Mouse (Mus musculus) liver, embryonic 13.5 days (tissue): ENCODE data around the gene Myo5c. TPM values are rescaled to one million over a fixed set of nuclear protein-coding genes. Genes with fewer than 3 reads are reported as not detected.

Experiments
- ATAC-seq: fragments of 200-750 bp; cut with Nextera tagmentation; 2 replicates; pipeline ENCODE4 v1.8.0; 2017; ENCODE audit warnings: low read depth, mild to moderate bottlenecking, moderate number of reproducible peaks, moderate library complexity
- DNase-seq: peaks from one replicate; pipeline ENCODE4 v3.0.0; 2022
- H3K27ac ChIP-seq: fragments of 300-500 bp; sonication (generic); 2 replicates; pipeline ENCODE4 v1.5.1; 2015; ENCODE audit warnings: moderate library complexity, mild to moderate bottlenecking, inconsistent platforms
- H3K27me3 ChIP-seq: fragments of 300-500 bp; sonication (generic); 2 replicates; pipeline ENCODE4 v1.6.1; 2015; ENCODE audit warnings: mild to moderate bottlenecking, inconsistent platforms
- H3K36me3 ChIP-seq: fragments of 300-500 bp; sonication (generic); 2 replicates; pipeline ENCODE4 v1.6.1; 2015; ENCODE audit warnings: mild to moderate bottlenecking, inconsistent platforms
- H3K4me1 ChIP-seq: fragments of 300-500 bp; sonication (generic); replicated peaks from 2 replicates; pipeline ENCODE4 v1.6.1; 2015; ENCODE audit warnings: inconsistent platforms
- H3K4me2 ChIP-seq: fragments of 300-500 bp; sonication (generic); 2 replicates; pipeline ENCODE4 v1.6.1; 2015; ENCODE audit warnings: inconsistent platforms, mild to moderate bottlenecking, moderate library complexity
- H3K4me3 ChIP-seq: fragments of 300-500 bp; sonication (generic); replicated peaks from 2 replicates; pipeline ENCODE4 v1.5.1; 2015; ENCODE audit warnings: mild to moderate bottlenecking, inconsistent platforms
- H3K9ac ChIP-seq: fragments of 300-500 bp; sonication (generic); 2 replicates; pipeline ENCODE4 v1.6.1; 2015; ENCODE audit warnings: mild to moderate bottlenecking, inconsistent platforms
- H3K9me3 ChIP-seq: fragments of 300-500 bp; sonication (generic); replicated peaks from 2 replicates; pipeline ENCODE4 v1.6.1; 2016; ENCODE audit warnings: inconsistent platforms
- WGBS: fragments of 180-500 bp; shearing (Covaris S2); methylation state at CpG from one replicate; pipeline ENCODE4 v1.1.7; 2015; ENCODE audit not compliant: insufficient replicate concordance; 5-methylcytosine and 5-hydroxymethylcytosine counted together
- polyA plus RNA-seq: library from polyadenylated mRNA; unstranded; fragments of >200 nt; fragmentation: Nextera tagmentation; extraction: Ambion mirVana; gene quantifications from 2 replicates; pipeline ENCODE4 v1.2.1, GENCODE M21; 2015

Gene Myo5c
- polyA plus RNA-seq, 1 experiment from 2014 or later = 0.07 TPM

DNA sequence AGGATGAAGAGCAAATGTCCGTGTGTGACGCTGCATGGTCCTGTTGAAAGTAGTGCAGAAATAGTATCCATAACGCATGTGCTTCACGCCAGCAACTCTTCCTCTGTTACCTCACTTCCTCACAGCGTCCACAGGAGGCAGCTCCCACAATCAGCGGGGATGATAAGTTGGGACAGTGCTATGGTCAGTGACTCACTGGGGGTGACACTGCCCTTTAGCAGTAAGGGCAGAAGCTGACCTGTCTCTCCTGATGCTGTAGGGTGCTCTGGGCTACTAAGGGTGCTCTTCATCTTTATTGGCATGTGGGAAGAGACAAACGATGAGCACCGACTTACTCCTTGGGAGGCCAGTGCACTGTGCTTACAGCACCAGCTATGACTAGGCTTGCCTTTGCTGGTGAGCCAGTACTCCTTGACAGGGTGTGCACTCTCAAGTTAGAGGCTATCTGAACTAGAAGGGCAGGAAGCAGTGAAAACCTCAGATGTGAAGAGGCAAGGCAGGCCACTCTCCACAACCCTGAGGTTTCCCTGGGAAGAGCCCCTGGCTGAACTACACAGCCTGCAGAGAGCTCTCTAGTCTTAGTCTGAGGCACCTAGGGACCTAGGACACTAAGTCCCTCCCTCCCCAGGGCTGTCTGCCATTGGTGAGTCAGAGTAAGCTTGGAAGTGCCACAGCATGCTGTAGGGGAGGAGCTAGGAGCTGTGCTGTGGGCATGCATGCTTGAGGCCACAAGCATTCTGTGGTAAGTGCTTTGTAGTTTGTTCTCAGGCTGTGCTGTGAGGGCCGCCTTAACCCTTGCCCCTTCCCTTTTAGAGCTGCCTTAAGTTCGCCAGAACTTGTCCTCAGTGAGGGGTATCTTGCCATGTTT is 10.2 kb upstream of the Myo5c start:
- no peaks in the 10 kb centered on the region for H3K27me3 ChIP-seq
- no peaks in the 10 kb centered on the region for H3K4me1 ChIP-seq
- no peaks in the 10 kb centered on the region for H3K9me3 ChIP-seq
- WGBS = 34% methylated on average over 10 of the region's 10 CpGs
- H3K27ac ChIP-seq = no peak overlapping the region
- no peak for DNase-seq
- ATAC-seq = peak; percentile 70
- no peak overlapping the region for H3K9ac ChIP-seq
- no peak overlapping the region for H3K4me2 ChIP-seq
- no peaks in the 10 kb centered on the region for H3K36me3 ChIP-seq
- H3K4me3 ChIP-seq = no peak overlapping the region

GRCm38 (mm10) chr9:75232860-75233259 is 1.0 kb downstream of the Myo5c start:
- no peak for ATAC-seq
- WGBS = 48% methylated on average over 8 of the region's 8 CpGs
- H3K27ac ChIP-seq = no peak overlapping the region

DNA sequence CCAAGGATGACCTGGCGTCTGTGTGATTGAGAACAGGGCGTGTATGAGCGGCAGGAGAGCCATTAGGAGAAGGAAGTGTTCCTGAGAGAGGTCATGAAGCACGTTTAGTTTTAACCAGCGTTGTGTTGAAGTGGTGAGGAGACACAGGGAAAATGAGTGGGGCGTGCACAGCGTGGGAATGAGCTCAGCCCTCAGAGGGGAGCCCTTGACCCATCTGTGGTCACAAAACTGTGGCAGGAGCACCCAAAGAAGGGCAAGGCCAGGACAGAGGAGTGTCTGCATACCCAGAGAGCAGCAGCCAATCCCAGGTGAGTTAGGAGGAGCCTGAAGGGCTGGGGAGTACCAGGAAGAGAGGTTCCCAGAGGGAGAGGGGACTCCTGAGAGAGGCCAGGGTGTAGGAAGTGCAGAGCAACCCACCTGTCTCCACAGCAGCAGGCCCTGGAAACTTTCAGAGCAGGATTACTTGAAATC is 2.5 kb downstream of the Myo5c start:
- no peak for ATAC-seq
- Histone ChIP-seq H3K36me3 (no peaks in the 10 kb centered on the region), H3K4me1 (peaks cover 5% of the 10 kb centered on the region; the same call in 1 of the 2 replicates), H3K4me3 (no peak overlapping the region), H3K27ac (no peak overlapping the region), H3K27me3 (peaks cover 41% of the 10 kb centered on the region), H3K4me2 (no peak overlapping the region), H3K9ac (no peak overlapping the region), H3K9me3 (no peaks in the 10 kb centered on the region)
- WGBS = 34% methylated on average over 7 of the region's 7 CpGs
- no peak for DNase-seq

More at GRCm38 (mm10) chr9:75232860-75233259, 1.0 kb downstream of the Myo5c start:
- Histone ChIP-seq H3K4me1 (peaks cover 3% of the 10 kb centered on the region; the same call in 1 of the 2 replicates), H3K4me3 (no peak overlapping the region), H3K36me3 (no peaks in the 10 kb centered on the region), H3K4me2 (no peak overlapping the region), H3K9me3 (no peaks in the 10 kb centered on the region), H3K27me3 (peaks cover 41% of the 10 kb centered on the region), H3K9ac (no peak overlapping the region)
- DNase-seq = no peak

DNA sequence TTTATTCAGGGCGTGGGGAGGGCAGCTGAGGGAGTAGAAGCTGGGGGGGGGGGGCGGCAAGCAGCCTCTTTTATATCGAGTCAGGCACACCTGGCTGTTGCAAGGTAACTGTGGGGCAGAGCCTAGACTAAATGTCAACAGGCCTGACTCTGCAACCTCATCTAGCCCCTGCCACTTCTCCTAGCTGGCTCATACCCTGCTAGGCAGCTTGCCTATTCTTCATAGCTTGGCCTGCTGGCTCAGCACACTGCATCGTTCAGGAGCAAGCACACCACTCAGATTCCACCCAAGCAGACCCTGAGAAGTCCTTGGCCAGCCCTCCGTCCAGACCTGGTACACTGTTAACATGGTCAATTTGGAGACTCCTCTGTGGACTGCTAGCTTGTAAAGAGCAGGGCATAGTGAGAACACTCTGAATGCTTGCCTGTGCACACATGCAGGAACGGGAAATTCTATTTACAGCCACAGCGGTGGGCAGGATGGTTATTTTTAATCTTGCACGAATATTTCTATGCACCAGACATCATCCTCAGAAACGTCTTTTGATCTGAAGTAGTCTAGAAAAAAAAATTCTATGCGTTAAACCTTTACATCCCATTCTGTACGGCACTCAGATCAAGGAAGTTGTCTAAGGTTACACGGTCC is 3.3 kb downstream of the Myo5c start:
- Histone ChIP-seq H3K4me3 (no peak overlapping the region), H3K27ac (no peak overlapping the region), H3K36me3 (no peaks in the 10 kb centered on the region), H3K9ac (no peak overlapping the region), H3K4me2 (no peak overlapping the region), H3K9me3 (no peaks in the 10 kb centered on the region), H3K27me3 (peaks cover 41% of the 10 kb centered on the region), H3K4me1 (peaks cover 5% of the 10 kb centered on the region; the same call in 1 of the 2 replicates)
- 64% methylated on average over 12 of the region's 12 CpGs for WGBS
- DNase-seq = no peak
- ATAC-seq = no peak

DNA sequence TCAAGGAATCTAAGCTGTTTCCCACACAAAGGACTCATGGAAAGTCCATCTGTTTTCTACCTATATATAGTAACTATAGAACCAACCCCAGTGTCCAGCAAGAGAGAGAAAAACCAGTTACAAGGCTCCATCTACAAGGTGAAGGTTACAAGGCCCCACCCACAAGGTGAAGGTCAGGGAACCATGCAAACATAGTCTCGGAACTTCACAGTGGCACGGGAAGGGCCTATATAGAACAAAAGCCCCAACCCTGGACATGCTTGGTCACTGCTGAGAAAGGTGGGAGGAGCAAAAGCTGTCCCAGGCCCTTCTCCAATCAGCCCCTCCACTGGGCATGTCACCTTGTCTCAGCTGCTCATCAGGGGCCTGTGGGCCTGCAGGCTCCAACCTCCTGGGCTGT is 3.9 kb downstream of the Myo5c start:
- Histone ChIP-seq H3K27me3 (peaks cover 37% of the 10 kb centered on the region), H3K27ac (no peak overlapping the region), H3K4me2 (no peak overlapping the region), H3K9ac (no peak overlapping the region), H3K36me3 (no peaks in the 10 kb centered on the region), H3K4me3 (no peak overlapping the region), H3K9me3 (no peaks in the 10 kb centered on the region), H3K4me1 (peaks cover 5% of the 10 kb centered on the region; the same call in 1 of the 2 replicates)
- ATAC-seq (no peak), DNase-seq (no peak)
- WGBS = 61% methylated on average over 2 of the region's 2 CpGs

GRCm38 (mm10) chr9:75236416-75237308 is 4.8 kb downstream of the Myo5c start:
- H3K4me3 ChIP-seq = no peak overlapping the region
- H3K27me3 ChIP-seq = peaks cover 27% of the 10 kb centered on the region
- no peak overlapping the region for H3K9ac ChIP-seq
- peak; percentile 72 for ATAC-seq
- H3K27ac ChIP-seq = no peak overlapping the region
- H3K9me3 ChIP-seq = no peaks in the 10 kb centered on the region
- no peak for DNase-seq
- peaks cover 5% of the 10 kb centered on the region; the same call in 1 of the 2 replicates for H3K4me1 ChIP-seq
- no peak overlapping the region for H3K4me2 ChIP-seq
- WGBS = 66% methylated on average over 12 of the region's 12 CpGs
- no peaks in the 10 kb centered on the region for H3K36me3 ChIP-seq

DNA sequence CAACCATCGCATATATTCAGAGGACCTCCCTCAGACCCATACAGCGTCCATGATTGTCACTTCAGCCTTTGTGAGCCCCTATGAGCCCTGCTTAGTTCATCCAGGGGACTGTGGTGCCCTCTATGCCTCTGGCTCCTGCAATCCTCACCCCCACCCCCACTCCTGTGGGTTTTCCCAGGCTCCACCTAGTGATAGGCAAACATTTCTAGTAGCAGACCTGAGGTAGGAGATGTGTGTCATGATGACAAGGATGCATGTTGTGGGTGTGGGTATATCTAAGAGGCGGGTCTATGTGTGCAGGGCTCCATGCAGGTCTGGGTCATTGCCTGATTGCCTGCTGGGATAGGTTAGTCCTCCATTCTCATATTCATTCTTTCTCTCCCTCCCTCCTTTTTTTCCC is 6.4 kb downstream of the Myo5c start:
- no peak overlapping the region for H3K27ac ChIP-seq
- no peak overlapping the region for H3K4me2 ChIP-seq
- H3K9ac ChIP-seq = no peak overlapping the region
- ATAC-seq (0 out of 2 replicates have a peak, but pooled peaks have one; percentile 11), DNase-seq (no peak)
- 0 out of 2 replicates have a peak, but pooled peaks cover 5% of the 10 kb centered on the region for H3K4me1 ChIP-seq
- no peak overlapping the region for H3K4me3 ChIP-seq
- peaks cover 13% of the 10 kb centered on the region for H3K27me3 ChIP-seq
- no peaks in the 10 kb centered on the region for H3K9me3 ChIP-seq
- no peaks in the 10 kb centered on the region for H3K36me3 ChIP-seq
- WGBS = 42% methylated on average over 3 of the region's 3 CpGs

DNA sequence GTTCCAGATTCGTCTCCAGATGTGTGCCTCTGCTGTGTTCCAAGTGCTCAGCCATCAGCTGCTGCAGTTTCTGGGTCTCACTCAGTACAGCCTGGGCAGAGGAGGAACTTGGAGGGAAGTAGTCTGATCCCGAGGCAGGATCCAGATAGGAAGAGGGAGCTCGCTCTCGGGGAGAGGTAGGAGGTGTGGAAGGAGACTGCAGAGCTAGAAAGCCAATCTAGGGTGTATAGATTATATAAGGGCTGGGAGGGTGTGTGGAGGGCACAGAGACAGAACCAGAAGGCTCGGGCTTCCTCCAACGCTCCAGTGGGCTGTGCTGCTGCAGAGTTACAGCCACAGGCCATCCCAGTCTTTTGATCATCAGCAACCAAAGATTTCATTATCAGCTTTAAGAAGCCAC is 11.2 kb downstream of the Myo5c start:
- H3K36me3 ChIP-seq = no peaks in the 10 kb centered on the region
- H3K9ac ChIP-seq = no peak overlapping the region
- DNase-seq (no peak), ATAC-seq (no peak)
- WGBS = 64% methylated on average over 6 of the region's 6 CpGs
- no peaks in the 10 kb centered on the region for H3K9me3 ChIP-seq
- no peaks in the 10 kb centered on the region for H3K27me3 ChIP-seq
- H3K4me3 ChIP-seq = no peak overlapping the region
- H3K4me1 ChIP-seq = 0 out of 2 replicates have a peak, but pooled peaks cover 2% of the 10 kb centered on the region
- H3K27ac ChIP-seq = no peak overlapping the region
- no peak overlapping the region for H3K4me2 ChIP-seq

- Histone ChIP-seq H3K9me3 (no peaks in the 10 kb centered on the region), H3K36me3 (no peaks in the 10 kb centered on the region), H3K27me3 (no peaks in the 10 kb centered on the region), H3K4me1 (no peaks in the 10 kb centered on the region), H3K27ac (no peak overlapping the region), H3K9ac (no peak overlapping the region), H3K4me2 (no peak overlapping the region), H3K4me3 (no peak overlapping the region)
- WGBS = 36% methylated on average over 5 of the region's 5 CpGs
- DNase-seq (no peak), ATAC-seq (no peak)
Measured at GRCm38 (mm10) chr9:75243730-75244406, 12.0 kb downstream of the Myo5c start.

GRCm38 (mm10) chr9:75244527-75244926 is 12.7 kb downstream of the Myo5c start:
- H3K27me3 ChIP-seq = no peaks in the 10 kb centered on the region
- DNase-seq (no peak), ATAC-seq (no peak)
- H3K4me2 ChIP-seq = no peak overlapping the region
- no peak overlapping the region for H3K4me3 ChIP-seq
- 57% methylated on average over 4 of the region's 4 CpGs for WGBS
- H3K9ac ChIP-seq = no peak overlapping the region
- H3K9me3 ChIP-seq = no peaks in the 10 kb centered on the region
- H3K4me1 ChIP-seq = no peaks in the 10 kb centered on the region
- H3K27ac ChIP-seq = no peak overlapping the region
- H3K36me3 ChIP-seq = no peaks in the 10 kb centered on the region
